Mouse (Mus musculus) hematopoietic multipotent progenitor cell, adult 10-12 weeks (in vitro differentiated cells): ENCODE data around the gene Slc10a2. TPM values are rescaled to one million over a fixed set of nuclear protein-coding genes. Genes with fewer than 3 reads are reported as not detected.

Experiments used
- polyA plus RNA-seq: library from polyadenylated mRNA; stranded (reverse); fragments of >175 nt; gene quantifications from 2 replicates; pipeline ENCODE4 v1.2.3, GENCODE M21; 2012; ENCODE audit warnings: low replicate concordance

The Slc10a2 gene
- not detected in 2 replicates for polyA plus RNA-seq

GRCm38 (mm10) chr8:5105186-5105585 lies at the start of gene Slc10a2:
Slc10a2 (minus strand) TSS chr8:5105351.

